ENCODE assay signal across 8 mouse cellular contexts in the genomic region with DNA sequence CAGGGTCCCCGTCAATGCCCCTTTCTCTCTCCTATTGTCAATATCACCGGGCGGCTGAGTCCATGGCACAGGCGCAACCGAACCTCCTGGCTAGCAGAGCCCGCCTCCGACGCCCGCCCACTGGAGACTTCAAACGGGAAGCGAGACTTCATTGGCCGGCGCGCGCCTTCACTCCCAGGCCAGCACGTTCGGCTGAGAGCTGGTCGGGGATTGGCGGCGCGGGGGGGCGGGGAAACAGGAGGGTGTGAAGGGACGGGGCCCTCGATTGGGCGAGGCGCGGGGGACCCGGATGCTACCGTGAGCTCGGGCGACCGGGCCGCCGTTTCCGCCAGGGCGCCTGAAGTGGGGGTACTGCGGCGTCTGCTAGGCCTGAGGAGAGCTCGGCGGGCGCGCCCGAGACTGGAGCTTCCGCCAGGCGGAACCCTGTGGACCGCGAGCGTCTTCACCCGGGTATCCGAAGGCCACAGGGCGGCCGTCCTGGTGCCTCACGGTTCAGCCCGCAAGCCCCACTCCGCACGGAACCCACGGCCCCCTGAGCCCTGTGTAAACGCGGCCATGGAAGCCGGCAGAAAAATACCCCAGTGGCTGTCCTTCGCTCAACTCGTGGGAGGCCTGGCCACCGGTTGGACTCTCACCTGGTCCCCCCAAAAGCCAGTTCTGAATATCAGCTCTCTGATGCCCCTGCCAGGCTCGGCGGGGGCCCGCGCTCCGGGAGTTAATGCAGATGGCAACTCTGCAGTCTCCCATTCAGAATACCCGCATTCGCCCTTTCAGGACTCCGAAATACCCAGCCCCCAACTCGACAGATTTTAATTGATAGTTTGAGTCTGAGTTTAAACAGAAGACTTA. TPM values are rescaled to one million over a fixed set of nuclear protein-coding genes. Genes with fewer than 3 reads are reported as not detected.
A peak's percentile ranks its signal among the peaks of the same experiment; 100 is the strongest.
DNase-seq lines count a peak whose midpoint lies in the region; ATAC-seq lines count a peak whose summit lies in the region.

A gene (minus strand): TSS at position 92 of the 849 bp plus-strand sequence.

- peak within 1 kb of the TSS; percentile 98 for H3K9ac ChIP-seq in forebrain, embryonic 14.5 days (ENCODE audit: low read length)
- peak within 1 kb of the TSS; percentile 98 for H3K9ac ChIP-seq in neural tube, embryonic 15.5 days (replicated peaks)

- under 1% methylated on average over 61 of the region's 72 CpGs for WGBS in forebrain, embryonic 14.5 days
- under 1% methylated on average over 71 of the region's 72 CpGs for WGBS in neural tube, embryonic 15.5 days

- peak; percentile 97 for DNase-seq in ES-CJ7 (ENCODE audit: low read depth, low spot score)
- DNase-seq in cerebellum, adult 11 months, result peak; percentile 99
- peak; percentile 99 for DNase-seq in forebrain, embryonic 14.5 days (ENCODE audit: low spot score)
- DNase-seq in heart, postnatal 14 days, result peak; percentile 98 to 99
- DNase-seq in layer of hippocampus, adult 11-12 months (ENCODE audit: low spot score), result peak; percentile 98
- DNase-seq in lung, adult 18-20 months, result peak; percentile 99
- peak; percentile 100 for DNase-seq in testis, postnatal 14 days (ENCODE audit: low spot score)

- H3K4me1 ChIP-seq in forebrain, embryonic 14.5 days (ENCODE audit: control insufficient read depth, insufficient read depth, low read length), result peaks cover 9% of the 10 kb centered on the region
- H3K4me1 ChIP-seq in neural tube, embryonic 15.5 days, result peaks cover 27% of the 10 kb centered on the region

- H3K27ac ChIP-seq in forebrain, embryonic 14.5 days (ENCODE audit: low read depth, low read length), result peak within 1 kb of the TSS; percentile 96
- peak within 1 kb of the TSS; percentile 99 for H3K27ac ChIP-seq in neural tube, embryonic 15.5 days (replicated peaks)

- intact Hi-C loops in heart, postnatal 14 days (cut with DNase I), result loop anchor here (5.0 kb wide), 2 partner anchors 61 to 69 kb away; no protein-coding TSS in a partner anchor

- peak within 1 kb of the TSS; percentile 72 for H3K4me2 ChIP-seq in forebrain, embryonic 14.5 days (ENCODE audit: low read length)
- H3K4me2 ChIP-seq in neural tube, embryonic 15.5 days, result peak within 1 kb of the TSS; percentile 84

- H3K9me3 ChIP-seq in forebrain, embryonic 14.5 days (replicated peaks; ENCODE audit: control insufficient read depth, low read length), result no peaks in the 10 kb centered on the region
- no peaks in the 10 kb centered on the region for H3K9me3 ChIP-seq in neural tube, embryonic 15.5 days (replicated peaks)

- peaks cover 16% of the 10 kb centered on the region for H3K36me3 ChIP-seq in forebrain, embryonic 14.5 days (ENCODE audit: control insufficient read depth, insufficient read depth, low read length)
- H3K36me3 ChIP-seq in neural tube, embryonic 15.5 days, result peaks cover 12% of the 10 kb centered on the region

- peak within 1 kb of the TSS; percentile 99 for H3K4me3 ChIP-seq in forebrain, embryonic 14.5 days (ENCODE audit: low read depth, low read length)
- peak within 1 kb of the TSS; percentile 88 for H3K4me3 ChIP-seq in neural tube, embryonic 15.5 days (replicated peaks)

- H3K27me3 ChIP-seq in forebrain, embryonic 14.5 days (replicated peaks; ENCODE audit: control insufficient read depth, insufficient read depth, low read length), result no peaks in the 10 kb centered on the region
- H3K27me3 ChIP-seq in neural tube, embryonic 15.5 days (replicated peaks), result no peaks in the 10 kb centered on the region

- peak; percentile 99 for ATAC-seq in forebrain, embryonic 14.5 days
- ATAC-seq in neural tube, embryonic 15.5 days (ENCODE audit: low FRiP score), result peak; percentile 99

RNA-seq across cellular contexts. Expression of the gene that starts here (rescaled TPM):
- 25.8 and 26.9 TPM in 2 replicates for polyA plus RNA-seq in forebrain, embryonic 14.5 days (2014; fragmentation: Nextera tagmentation; extraction: Ambion mirVana)
- total RNA-seq in heart, postnatal 14 days (2021), result 10 to 100 TPM; 35.3 to 36.2 TPM
- polyA plus RNA-seq in neural tube, embryonic 15.5 days (2015; fragmentation: Nextera tagmentation; extraction: Ambion mirVana), result 19.3 and 20.0 TPM in 2 replicates

Comparison
In these comparisons a context has a peak if more than half of its experiments do, and no peak if none do; other contexts are left out.
1. Peak in every context shown above with its lines: DNase-seq, ATAC-seq, H3K4me3 ChIP-seq and H3K27ac ChIP-seq.